Mouse (Mus musculus): Measurements from ENCODE around the gene Ablim1.

- TF ChIP-seq CTCF (IDR thresholded peaks at IDR 0.05; ENCODE audit: low read depth), result no peak
- no peak for TF ChIP-seq EP300 (IDR thresholded peaks at IDR 0.05; ENCODE audit: low read depth)
Measured at GRCm38 (mm10) chr19:57127523-57127922, 187.2 kb downstream of the Ablim1 start.
